Mouse (Mus musculus) layer of hippocampus, adult 2 months (tissue): ENCODE results near the gene C1ql4. TPM values are rescaled to one million over a fixed set of nuclear protein-coding genes. Genes with fewer than 3 reads are reported as not detected.

Experiments
- DNase-seq, 2 experiments: peaks; one replicate each; pipeline ENCODE4 v3.0.0; 2022; ENCODE audit warnings: low spot score in 2 of 2
- H3K27ac ChIP-seq: fragments of 200-600 bp; 2 replicates; pipeline ENCODE4 v1.8.1; 2022
- H3K4me3 ChIP-seq: fragments of 200-600 bp; 2 replicates; pipeline ENCODE4 v1.8.1; 2022; ENCODE audit warnings: mild to moderate bottlenecking
- CTCF ChIP-seq: fragments of 200-600 bp; conservative IDR thresholded peaks from 2 replicates; pipeline ENCODE4 v1.8.1; 2022; ENCODE audit warnings: antibody characterized with exemption, mild to moderate bottlenecking, moderate library complexity
- total RNA-seq, 2 experiments: library from RNA; stranded (reverse); gene quantifications; 2 replicates each; pipeline ENCODE4 v1.2.3; 2021

The C1ql4 gene
- total RNA-seq, 2 experiments from 2014 or later = not detected

DNA sequence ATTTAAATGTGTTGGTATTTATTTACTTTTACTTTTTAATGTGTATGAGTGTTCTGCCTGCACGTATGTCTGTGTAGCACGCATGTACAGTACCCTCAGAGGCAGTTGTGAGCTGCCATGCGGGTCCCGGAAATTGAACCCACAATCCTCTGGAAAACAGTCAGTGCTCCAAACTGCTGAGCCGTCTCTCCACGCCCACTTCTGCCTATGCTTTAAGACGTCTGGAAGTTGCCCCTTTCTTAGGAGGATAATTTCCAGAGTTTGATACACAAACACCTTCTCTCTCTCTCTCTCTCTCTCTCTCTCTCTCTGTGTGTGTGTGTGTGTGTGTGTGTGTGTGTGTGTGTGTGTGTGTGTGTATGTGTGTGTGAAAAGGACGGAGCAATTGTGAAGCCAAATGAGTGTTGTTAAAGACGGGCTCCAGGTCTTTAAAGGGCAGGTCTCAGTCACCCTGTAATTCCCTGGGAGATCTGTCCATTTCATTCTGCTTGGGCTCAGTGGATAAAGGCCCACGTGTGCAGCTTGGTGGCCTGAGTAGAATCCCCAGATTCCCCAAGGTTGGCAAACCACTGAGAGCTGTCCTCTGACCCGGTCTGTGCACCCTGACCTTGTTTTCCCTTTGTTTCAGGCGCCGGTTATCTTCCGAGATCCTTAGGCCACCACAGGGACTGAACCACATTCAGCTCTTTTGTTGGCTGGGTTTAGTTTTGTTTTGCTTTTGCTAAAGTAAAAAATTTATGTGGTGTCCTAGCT, 26.9 kb upstream of the C1ql4 start:
- no peak for DNase-seq
- no peak for TF ChIP-seq CTCF
- Histone ChIP-seq H3K4me3 (no peak overlapping the region), H3K27ac (no peak overlapping the region)

DNA sequence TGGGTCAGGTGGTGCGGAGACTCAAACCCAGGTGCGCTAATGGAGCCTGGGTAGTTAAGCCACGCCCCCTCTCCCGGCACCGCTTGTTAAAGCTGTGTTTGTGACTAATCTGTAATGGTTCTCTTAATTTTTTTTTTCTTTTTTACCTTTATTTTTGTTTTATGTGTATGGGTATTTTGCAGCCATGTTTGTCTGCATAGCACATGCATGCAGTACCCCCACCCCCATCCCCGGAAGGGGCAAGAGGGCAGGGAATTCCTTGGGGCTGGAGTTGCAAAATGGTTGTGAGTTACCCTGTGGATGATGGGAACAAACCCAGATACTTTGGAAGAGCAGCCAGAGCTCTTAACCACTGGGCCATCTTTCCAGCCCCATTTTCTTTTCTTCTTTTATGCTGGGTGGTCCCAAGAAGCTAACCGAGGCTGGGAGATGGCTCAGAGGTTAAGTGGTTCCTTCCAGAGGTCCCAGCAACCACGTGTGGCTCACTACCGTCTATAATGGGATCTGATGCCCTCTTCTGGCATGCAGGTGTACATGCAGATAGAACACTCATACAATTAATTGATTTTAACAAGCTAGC, 25.9 kb upstream of the C1ql4 start:
- H3K27ac ChIP-seq = no peak overlapping the region
- peak; percentile 71 for TF ChIP-seq CTCF
- no peak for DNase-seq
- H3K4me3 ChIP-seq = no peak overlapping the region

DNA sequence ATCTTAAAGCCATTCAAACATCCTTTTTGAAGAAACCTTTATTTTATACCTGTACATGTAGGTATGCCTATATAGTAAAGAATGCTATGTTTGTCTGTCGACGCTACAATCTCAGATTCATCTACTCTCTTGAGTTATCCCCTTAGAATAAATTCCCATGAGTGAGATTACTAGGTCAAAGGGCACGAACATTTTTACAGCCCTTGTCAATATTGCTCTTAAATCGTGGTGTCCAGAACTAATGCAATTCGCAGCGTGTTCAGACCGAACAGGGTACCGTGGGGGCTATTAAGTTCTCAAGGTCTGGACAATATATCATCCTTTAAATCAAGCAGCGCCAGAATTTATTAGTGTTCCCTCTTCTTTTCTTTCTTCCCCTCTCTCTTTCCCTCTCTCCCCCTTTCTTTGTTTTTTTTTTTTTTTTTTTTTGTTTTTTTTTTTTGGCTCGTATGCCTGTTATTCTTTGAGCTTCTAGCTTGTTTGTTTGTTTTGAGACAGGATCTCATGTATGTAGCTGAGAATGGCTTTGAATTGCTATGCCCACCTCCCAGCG, 25.3 kb upstream of the C1ql4 start:
- DNase-seq = no peak
- Histone ChIP-seq H3K27ac (no peak overlapping the region), H3K4me3 (no peak overlapping the region)
- TF ChIP-seq CTCF = no peak

DNA sequence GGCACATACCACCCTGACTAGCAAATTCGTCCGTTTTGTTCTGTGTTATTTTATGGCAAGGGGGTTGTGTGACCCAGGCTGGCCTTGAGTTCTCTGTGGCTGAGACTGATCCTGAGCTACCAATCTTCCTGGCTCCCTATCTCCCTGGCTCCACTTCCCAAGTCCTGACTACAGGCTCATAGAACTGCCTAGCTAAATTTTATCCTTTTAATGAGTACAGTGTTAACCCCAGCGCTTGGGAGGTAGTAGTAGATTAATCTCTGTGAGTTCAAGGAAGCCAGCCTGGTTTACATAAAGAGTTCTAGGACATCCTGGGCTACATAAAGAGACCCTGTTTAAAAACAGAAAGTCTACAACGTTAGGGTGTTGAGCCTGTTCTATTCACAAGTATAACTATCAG, 24.2 kb upstream of the C1ql4 start:
- Histone ChIP-seq H3K4me3 (no peak overlapping the region), H3K27ac (no peak overlapping the region)
- DNase-seq = no peak
- TF ChIP-seq CTCF = no peak

DNA sequence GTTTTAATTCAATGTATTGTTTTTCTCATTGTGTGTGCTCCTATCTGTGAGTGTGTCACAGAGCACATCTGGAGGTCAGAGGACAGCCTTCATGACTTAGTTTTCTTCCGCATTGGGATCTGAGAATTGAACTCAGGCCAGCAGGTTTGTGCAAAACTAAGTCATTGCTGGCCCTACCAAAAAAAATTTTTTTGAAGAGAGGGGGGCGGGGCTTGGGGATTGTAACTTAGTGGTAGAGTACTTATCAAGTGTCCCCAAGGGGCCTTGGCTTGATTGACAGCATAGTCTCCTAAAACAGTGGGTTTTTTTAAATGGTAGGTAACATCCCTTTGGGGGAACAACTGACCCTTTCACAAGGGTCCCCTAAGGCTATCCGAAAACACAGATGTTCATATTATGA, 23.5 kb upstream of the C1ql4 start:
- no peak for TF ChIP-seq CTCF
- no peak overlapping the region for H3K4me3 ChIP-seq
- DNase-seq = no peak

DNA sequence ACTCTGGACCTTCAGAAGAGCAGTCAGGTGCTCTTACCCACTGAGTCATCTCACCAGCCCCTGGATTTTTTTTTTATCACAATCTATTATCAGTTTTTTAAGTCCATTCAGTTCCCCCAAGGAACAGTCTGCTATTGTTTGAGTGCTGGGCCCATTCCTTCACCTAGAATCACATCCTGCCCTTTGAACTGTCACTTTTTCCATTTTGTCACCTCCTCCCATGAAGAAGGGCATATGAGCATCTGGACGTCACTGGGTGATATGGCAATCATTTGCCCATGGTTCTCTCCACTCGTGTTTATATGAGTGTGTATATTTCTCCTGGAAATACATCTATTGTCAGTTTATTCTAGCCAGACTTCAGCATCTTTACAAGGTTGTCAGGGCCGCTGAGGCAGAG, 20.2 kb upstream of the C1ql4 start:
- Histone ChIP-seq H3K4me3 (no peak overlapping the region), H3K27ac (no peak overlapping the region)
- TF ChIP-seq CTCF = no peak
- DNase-seq = no peak

More for the DNA sequence above, 23.5 kb upstream of the C1ql4 start:
- no peak overlapping the region for H3K27ac ChIP-seq

DNA sequence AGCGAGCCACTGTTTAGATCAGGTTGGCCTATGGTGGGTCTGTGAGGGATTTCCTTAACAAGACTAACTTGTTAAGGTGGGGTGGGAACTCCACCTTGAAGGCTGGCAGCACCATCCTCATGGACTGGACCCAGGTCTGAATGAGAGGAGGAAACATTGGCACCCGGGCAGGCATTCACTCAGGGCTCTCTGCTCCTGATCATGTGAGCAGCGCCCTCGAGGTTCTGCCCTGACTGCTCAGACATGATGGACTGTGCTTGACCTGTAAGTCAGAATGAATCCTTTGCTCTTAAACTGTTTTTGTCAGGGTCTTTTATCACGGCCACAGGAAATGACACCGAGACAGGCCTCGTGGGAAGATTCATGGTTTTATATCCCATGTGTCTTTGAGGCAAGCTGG, 17.6 kb upstream of the C1ql4 start:
- H3K27ac ChIP-seq = no peak overlapping the region
- TF ChIP-seq CTCF = no peak
- no peak overlapping the region for H3K4me3 ChIP-seq
- DNase-seq = no peak

DNA sequence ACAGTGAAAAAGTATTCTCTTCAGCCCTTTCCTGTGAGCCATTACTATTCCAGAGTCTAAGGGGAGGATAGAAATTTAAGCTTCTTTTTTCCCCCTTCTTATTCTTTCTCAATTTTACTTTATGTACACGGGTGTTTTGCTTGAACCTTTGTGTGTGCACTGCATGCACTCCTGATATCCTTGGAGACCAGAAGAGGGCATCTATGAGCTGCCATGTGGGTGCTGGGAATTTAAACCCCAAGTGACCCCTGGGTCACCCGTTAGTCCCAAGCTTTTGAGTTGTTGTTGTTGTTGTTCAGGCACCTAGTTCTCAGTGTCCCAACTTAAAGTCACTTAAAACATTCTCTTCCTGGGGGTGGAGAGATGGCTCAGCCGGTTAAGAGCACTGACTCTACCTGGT, 12.4 kb upstream of the C1ql4 start:
- no peak for DNase-seq
- Histone ChIP-seq H3K4me3 (no peak overlapping the region), H3K27ac (no peak overlapping the region)
- TF ChIP-seq CTCF = peak; percentile 47

DNA sequence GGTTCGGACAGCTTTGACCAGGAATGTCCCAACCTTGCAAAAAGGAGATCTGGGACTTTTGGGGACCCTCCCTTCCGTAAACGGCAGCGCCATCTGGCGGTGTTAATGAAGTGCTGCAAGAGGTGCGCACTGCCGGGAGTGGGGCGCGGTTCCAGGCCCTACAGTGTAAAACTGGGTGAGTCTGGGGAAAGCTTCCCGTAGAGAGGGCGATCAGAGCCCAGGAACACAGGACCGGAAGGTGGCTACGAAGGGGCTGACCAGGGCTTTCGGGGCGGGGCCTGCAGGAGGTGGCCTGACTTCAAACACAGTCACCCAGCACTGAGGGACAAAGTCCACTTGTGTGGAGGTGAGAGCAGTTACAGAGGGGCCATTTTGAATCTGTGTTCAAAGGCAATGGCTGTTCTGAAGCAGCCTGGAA, 11.5 kb upstream of the C1ql4 start:
- no peak overlapping the region for H3K4me3 ChIP-seq
- peak; percentile 28 to 53 for DNase-seq
- TF ChIP-seq CTCF = peak; percentile 92

DNA sequence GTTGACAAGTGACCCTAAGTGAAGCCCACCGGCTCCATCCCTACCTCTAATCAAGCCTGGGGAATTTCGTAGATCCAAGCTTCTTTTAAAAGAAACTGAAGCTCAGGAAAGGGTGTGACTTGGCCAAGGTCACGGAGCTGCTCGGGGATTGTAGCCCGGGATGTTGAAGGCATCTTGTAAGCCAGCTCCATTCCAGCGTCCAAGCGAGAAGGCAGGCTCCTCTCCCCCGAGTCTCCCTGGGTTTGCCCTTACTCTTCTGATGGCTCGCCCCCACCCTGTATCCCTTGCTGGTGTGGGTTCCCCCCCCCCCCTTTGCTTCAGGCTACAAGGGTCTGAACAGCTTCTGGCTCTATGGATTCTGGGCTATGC, 10.9 kb upstream of the C1ql4 start:
- H3K4me3 ChIP-seq = peak overlapping the region; percentile 43; the same call in 1 of the 2 replicates
- no peak for TF ChIP-seq CTCF
- no peak for DNase-seq
- no peak overlapping the region for H3K27ac ChIP-seq

More for the DNA sequence above, 11.5 kb upstream of the C1ql4 start:
- no peak overlapping the region for H3K27ac ChIP-seq

DNA sequence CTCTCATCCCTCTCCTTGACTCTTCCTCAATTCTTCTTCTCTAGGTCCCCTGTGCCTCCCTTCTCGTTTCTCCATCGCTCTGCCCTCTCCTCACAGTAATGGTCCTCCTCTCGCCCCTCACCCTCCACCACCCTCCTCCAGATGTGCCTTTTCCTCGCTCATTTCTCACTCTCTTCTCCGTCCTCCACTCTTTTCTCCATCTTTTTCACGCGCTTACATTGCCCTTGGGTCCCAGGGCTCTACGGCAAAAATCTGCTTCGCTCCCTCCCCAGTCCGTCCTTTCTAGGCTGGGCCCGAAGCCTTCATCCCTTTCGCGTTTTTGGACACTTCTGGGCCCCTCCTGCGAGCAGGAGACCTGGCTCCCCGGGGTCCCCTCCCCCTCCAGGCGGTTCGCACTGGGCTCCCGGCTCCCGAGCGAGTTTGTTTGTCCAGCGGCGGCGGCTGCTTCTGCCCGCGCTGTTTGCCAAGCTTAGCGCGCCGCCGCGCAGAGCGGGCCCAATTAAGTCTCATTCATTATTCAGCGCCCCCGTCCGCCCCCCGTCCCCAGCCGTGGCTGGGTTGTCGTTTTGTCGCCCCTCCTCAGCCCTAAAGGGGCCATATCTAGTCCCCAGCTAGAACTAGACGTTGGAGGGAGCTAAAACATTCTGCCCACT, 10.3 kb upstream of the C1ql4 start:
- no peak for TF ChIP-seq CTCF
- H3K27ac ChIP-seq = no peak overlapping the region
- DNase-seq = no peak
- H3K4me3 ChIP-seq = peak overlapping the region; percentile 43

DNA sequence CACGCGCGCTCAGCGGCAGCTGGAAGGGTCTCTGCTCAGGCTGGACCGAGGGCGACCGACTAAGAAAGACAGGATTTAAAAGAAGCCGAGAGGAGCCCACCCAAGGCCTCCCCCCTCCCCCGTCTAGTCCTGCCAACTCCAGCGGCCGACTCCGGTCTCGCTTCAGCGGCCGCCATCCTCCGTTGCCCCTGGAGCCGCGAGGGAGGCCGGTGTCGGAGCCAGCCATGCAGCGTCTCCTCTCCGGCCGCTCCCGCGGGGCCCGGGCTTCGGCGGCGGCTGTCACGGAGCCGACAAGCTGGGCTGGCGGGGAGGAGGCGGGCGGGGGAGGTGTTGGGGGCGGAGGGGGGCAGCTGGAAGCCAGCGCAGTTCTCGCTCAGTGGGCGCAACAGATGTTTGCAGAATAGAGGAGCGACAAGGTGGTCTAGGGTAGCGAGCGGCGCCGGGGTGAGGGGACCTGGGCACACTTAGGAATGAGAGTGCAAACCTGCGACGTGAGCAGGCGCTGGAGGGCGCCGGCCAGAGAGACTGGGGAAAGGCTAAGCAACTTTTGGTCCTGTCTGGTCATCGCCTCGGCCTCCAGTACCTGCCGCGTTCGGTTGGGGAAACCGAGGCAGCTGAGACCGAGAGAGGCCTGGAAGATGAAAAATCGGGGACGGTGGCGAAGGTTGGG, 9.3 kb upstream of the C1ql4 start:
- peak overlapping the region; percentile 42 for H3K4me3 ChIP-seq
- TF ChIP-seq CTCF = no peak
- no peak for DNase-seq

More for the DNA sequence above, 9.3 kb upstream of the C1ql4 start:
- H3K27ac ChIP-seq = no peak overlapping the region
